Comparison of ENCODE assay signal across 15 mouse cellular contexts in the genomic region with DNA sequence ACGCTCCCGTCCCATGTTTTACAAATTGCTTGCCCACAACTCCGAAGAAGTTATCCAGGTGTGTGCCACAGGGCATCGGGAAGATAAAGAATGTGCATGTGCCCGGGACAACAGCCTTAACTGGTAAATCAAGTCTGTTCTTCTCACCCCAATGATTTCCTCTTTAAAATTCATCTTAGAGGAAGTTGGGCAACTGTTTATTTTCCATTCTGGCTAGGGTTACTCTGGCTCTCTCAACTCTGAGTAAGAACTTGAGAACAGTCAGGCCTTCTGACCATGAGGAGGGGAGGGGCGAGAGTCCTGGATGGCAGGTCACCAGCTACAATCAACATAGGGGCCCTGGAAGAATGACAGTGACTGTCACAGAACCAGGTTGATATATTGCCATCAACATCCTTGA.
"Had no signal": no experiment of that assay in that cellular context is flagged by ENCODE, and none has a peak within 500 bp of the region (broad histone marks: within the 10 kb centered on the region; RNA-seq: fewer than 3 reads in every experiment).

No protein-coding gene starts in this region.

- ATAC-seq: liver, postnatal 0 days; midbrain, embryonic 13.5 days; midbrain, embryonic 16.5 days had no signal

- DNase-seq: kidney, adult 11 months; kidney, adult 8-10 months; kidney, postnatal 10 days; kidney, postnatal 36 days; left cerebral cortex, postnatal 4 days; liver, postnatal 0 days; lung, postnatal 10 days; lung, postnatal 4 days; retina, postnatal 1 day; right cerebral cortex, postnatal 25 days; spleen, adult 18-20 months; thymus, adult 18-20 months; thymus, postnatal 36 days had no signal
